Mouse (Mus musculus) heart, postnatal 0 days (tissue): ENCODE measurements at regions not wholly inside any gene's neighbourhood (a gene's known extent, or its start where the extent isn't known, plus 50 kb on each side); places are given as distances from the start of the nearest gene placed in this dataset.

Experiments
- CTCF ChIP-seq: IDR thresholded peaks from 2 replicates; pipeline ENCODE4 v1.5.1; 2016; ENCODE audit warnings: antibody characterized with exemption, control low read depth, low read depth
- EP300 ChIP-seq: IDR thresholded peaks from 2 replicates; pipeline ENCODE4 v1.6.1; 2016; ENCODE audit warnings: antibody characterized with exemption, low read depth

GRCm38 (mm10) chr16:87124519-87124918 is 229.5 kb upstream of the N6amt1 start:
- TF ChIP-seq EP300 (no peak), CTCF (no peak)
